Mouse (Mus musculus) heart, adult 2 months (tissue): Measurements from ENCODE around the gene Ptdss2. TPM values are rescaled to one million over a fixed set of nuclear protein-coding genes. Genes with fewer than 3 reads are reported as not detected.

Experiments used
- DNase-seq, 2 experiments: peaks; one replicate each; pipeline ENCODE4 v3.0.0; 2021
- H3K27ac ChIP-seq: fragments of 200-600 bp; 2 replicates; pipeline ENCODE4 v1.8.1; 2022
- H3K27me3 ChIP-seq: fragments of 200-500 bp; 2 replicates; pipeline ENCODE4 v1.6.1; 2012; ENCODE audit warnings: mild to moderate bottlenecking, low read length, inconsistent platforms, mixed read lengths; ENCODE audit not compliant: control insufficient read depth, insufficient read depth
- H3K36me3 ChIP-seq: fragments of 200-500 bp; 2 replicates; pipeline ENCODE4 v1.6.1; 2012; ENCODE audit warnings: low read length, inconsistent platforms; ENCODE audit not compliant: control insufficient read depth, insufficient read depth
- H3K4me1 ChIP-seq: fragments of 200-500 bp; 2 replicates; pipeline ENCODE4 v1.6.1; 2011; ENCODE audit warnings: low read length; ENCODE audit not compliant: control insufficient read depth, insufficient read depth
- H3K4me3 ChIP-seq: fragments of 200-600 bp; 2 replicates; pipeline ENCODE4 v1.8.1; 2022
- H3K79me2 ChIP-seq: fragments of 200-500 bp; replicated peaks from 2 replicates; pipeline ENCODE4 v1.6.1; 2012; ENCODE audit warnings: mild to moderate bottlenecking, inconsistent platforms, low read length, moderate library complexity, mixed read lengths; ENCODE audit not compliant: control insufficient read depth, insufficient read depth
- H3K9ac ChIP-seq: fragments of 200-500 bp; 2 replicates; pipeline ENCODE4 v1.6.1; 2012; ENCODE audit warnings: low read depth, mild to moderate bottlenecking, control low read depth, inconsistent platforms, low read length, mixed read lengths
- CTCF ChIP-seq: fragments of 200-600 bp; IDR thresholded peaks from 2 replicates; pipeline ENCODE4 v1.8.1; 2022; ENCODE audit warnings: antibody characterized with exemption, mild to moderate bottlenecking, moderate library complexity
- EP300 ChIP-seq: fragments of 200-500 bp; IDR thresholded peaks from 2 replicates; pipeline ENCODE4 v1.6.1; 2011; ENCODE audit warnings: low read depth, low read length, control low read depth; ENCODE audit not compliant: insufficient read depth
- POLR2A ChIP-seq: fragments of 200-500 bp; IDR thresholded peaks from 2 replicates; pipeline ENCODE4 v1.6.1; 2011; ENCODE audit warnings: mild to moderate bottlenecking, low read depth, low read length, control low read depth; ENCODE audit not compliant: insufficient read depth
- WGBS: fragments of 180-500 bp; shearing (Covaris S2); methylation state at CpG from one replicate; pipeline ENCODE4 v1.1.7; 2018; 5-methylcytosine and 5-hydroxymethylcytosine counted together
- intact Hi-C: fragments of 180-260 bp; cut with DNase I; formaldehyde crosslinking; loops from one replicate; pipeline ENCODE4 v1.15.1; 2025
- polyA plus RNA-seq: library from polyadenylated mRNA; depleted of rRNA; stranded (reverse); fragments of >200 nt; gene quantifications from 2 replicates; pipeline ENCODE4 v1.2.3, GENCODE M21; 2012
- total RNA-seq, 2 experiments: library from RNA; stranded (reverse); gene quantifications; 2 replicates each; pipeline ENCODE4 v1.2.3; 2021

Ptdss2 gene
- total and polyA plus RNA-seq, 3 experiments = 22.4 to 29.7 (median 25.9) TPM

GRCm38 (mm10) chr7:141131024-141131820 is 9.0 kb downstream of the Ptdss2 start:
- under 1% methylated on average over 59 of the region's 59 CpGs for WGBS
- H3K27me3 ChIP-seq = no peaks in the 10 kb centered on the region
- intact Hi-C loops = no loop called here
- H3K4me1 ChIP-seq = peaks cover 6% of the 10 kb centered on the region
- TF ChIP-seq CTCF = no peak
- peak; percentile 89 to 92 for DNase-seq
- H3K27ac ChIP-seq = peak overlapping the region; percentile 81
- H3K9ac ChIP-seq = peak overlapping the region; percentile 96
- peak overlapping the region; percentile 100 for H3K4me3 ChIP-seq
- 0 out of 2 replicates have a peak, but pooled peaks cover 3% of the 10 kb centered on the region for H3K79me2 ChIP-seq
- H3K36me3 ChIP-seq = no peaks in the 10 kb centered on the region

- intact Hi-C loops = no loop called here
- no peak for DNase-seq
These were observed 9.9 kb downstream of the Ptdss2 start for GRCm38 (mm10) chr7:141131904-141132755.

GRCm38 (mm10) chr7:141141326-141141725 is 19.1 kb downstream of the Ptdss2 start:
- Histone ChIP-seq H3K9ac (no peak overlapping the region), H3K27me3 (no peaks in the 10 kb centered on the region), H3K36me3 (no peaks in the 10 kb centered on the region; the same call in 1 of the 2 replicates), H3K4me1 (peaks cover 2% of the 10 kb centered on the region; the same call in 1 of the 2 replicates), H3K4me3 (no peak overlapping the region), H3K27ac (no peak overlapping the region), H3K79me2 (peaks cover 3% of the 10 kb centered on the region; the same call in 1 of the 2 replicates)
- TF ChIP-seq EP300 (no peak), CTCF (no peak), POLR2A (no peak)
- DNase-seq = no peak
- intact Hi-C loops = no loop called here
- 80% methylated on average over 4 of the region's 4 CpGs for WGBS

More at GRCm38 (mm10) chr7:141131904-141132755, 9.9 kb downstream of the Ptdss2 start:
- TF ChIP-seq EP300 = no peak
- TF ChIP-seq POLR2A = no peak
- no peak for TF ChIP-seq CTCF
- Histone ChIP-seq H3K27me3 (no peaks in the 10 kb centered on the region), H3K27ac (no peak overlapping the region), H3K4me1 (peaks cover 6% of the 10 kb centered on the region), H3K36me3 (no peaks in the 10 kb centered on the region; the same call in 1 of the 2 replicates), H3K9ac (peak overlapping the region; percentile 96), H3K79me2 (peaks cover 3% of the 10 kb centered on the region; the same call in 1 of the 2 replicates), H3K4me3 (peak overlapping the region; percentile 100)
- WGBS = 59% methylated on average over 12 of the region's 12 CpGs

DNA sequence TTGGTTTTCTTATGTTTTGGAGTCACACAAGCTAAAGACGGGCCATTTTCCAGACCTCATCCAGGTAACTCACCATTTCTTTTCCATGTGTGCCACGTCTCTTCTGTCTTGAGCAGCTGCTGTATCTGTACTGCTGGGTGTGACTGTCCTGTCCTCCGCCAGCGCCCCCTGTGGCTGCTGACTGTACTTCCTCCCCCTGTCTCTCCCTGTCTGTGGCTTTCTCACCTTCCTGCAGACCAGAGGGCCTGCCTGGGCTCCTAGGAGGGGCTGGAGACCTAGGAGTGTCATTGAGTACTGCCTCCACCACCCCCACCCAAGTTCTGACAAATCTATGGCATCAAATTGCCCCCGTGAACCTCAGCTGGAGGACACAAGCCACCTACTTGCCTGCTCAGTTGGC is 20.9 kb downstream of the Ptdss2 start:
- no peak overlapping the region for H3K4me3 ChIP-seq
- no peak overlapping the region for H3K9ac ChIP-seq
- intact Hi-C loops = no loop called here
- TF ChIP-seq POLR2A = no peak
- TF ChIP-seq CTCF = peak; percentile 62
- H3K27ac ChIP-seq = no peak overlapping the region
- 59% methylated on average over 5 of the region's 5 CpGs for WGBS
- H3K36me3 ChIP-seq = no peaks in the 10 kb centered on the region
- 0 out of 2 replicates have a peak, but pooled peaks cover 3% of the 10 kb centered on the region for H3K79me2 ChIP-seq
- no peaks in the 10 kb centered on the region for H3K27me3 ChIP-seq
- peaks cover 2% of the 10 kb centered on the region; the same call in 1 of the 2 replicates for H3K4me1 ChIP-seq
- no peak for DNase-seq

DNA sequence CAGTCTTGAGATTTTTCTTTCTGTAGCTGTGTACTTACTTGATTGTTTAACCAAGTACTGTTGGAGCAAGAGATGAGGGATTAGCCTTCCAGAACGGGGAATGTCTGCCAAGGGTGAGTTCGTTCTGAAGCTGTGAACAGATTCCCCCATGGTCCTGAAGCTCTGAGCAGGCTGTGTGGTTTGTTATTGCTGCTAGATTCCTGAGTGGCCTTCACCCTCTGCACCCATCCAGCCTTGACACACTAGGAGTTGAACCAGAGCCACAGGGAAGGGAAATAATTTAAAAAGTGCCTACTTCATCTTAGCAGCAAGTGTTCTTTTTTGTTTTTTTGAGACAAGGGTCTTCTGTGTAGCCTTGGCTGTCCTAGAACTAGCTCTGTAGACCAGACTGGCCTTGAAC is 21.7 kb downstream of the Ptdss2 start:
- TF ChIP-seq EP300 (no peak), POLR2A (no peak), CTCF (no peak)
- Histone ChIP-seq H3K27me3 (no peaks in the 10 kb centered on the region), H3K4me1 (peaks cover 2% of the 10 kb centered on the region; the same call in 1 of the 2 replicates), H3K27ac (no peak overlapping the region), H3K9ac (no peak overlapping the region), H3K4me3 (no peak overlapping the region), H3K79me2 (0 out of 2 replicates have a peak, but pooled peaks cover 2% of the 10 kb centered on the region), H3K36me3 (no peaks in the 10 kb centered on the region)
- intact Hi-C loops = no loop called here
- 81% methylated on average over 2 of the region's 2 CpGs for WGBS
- no peak for DNase-seq
